ENCODE assay signal across 9 mouse cellular contexts in the genomic region with DNA sequence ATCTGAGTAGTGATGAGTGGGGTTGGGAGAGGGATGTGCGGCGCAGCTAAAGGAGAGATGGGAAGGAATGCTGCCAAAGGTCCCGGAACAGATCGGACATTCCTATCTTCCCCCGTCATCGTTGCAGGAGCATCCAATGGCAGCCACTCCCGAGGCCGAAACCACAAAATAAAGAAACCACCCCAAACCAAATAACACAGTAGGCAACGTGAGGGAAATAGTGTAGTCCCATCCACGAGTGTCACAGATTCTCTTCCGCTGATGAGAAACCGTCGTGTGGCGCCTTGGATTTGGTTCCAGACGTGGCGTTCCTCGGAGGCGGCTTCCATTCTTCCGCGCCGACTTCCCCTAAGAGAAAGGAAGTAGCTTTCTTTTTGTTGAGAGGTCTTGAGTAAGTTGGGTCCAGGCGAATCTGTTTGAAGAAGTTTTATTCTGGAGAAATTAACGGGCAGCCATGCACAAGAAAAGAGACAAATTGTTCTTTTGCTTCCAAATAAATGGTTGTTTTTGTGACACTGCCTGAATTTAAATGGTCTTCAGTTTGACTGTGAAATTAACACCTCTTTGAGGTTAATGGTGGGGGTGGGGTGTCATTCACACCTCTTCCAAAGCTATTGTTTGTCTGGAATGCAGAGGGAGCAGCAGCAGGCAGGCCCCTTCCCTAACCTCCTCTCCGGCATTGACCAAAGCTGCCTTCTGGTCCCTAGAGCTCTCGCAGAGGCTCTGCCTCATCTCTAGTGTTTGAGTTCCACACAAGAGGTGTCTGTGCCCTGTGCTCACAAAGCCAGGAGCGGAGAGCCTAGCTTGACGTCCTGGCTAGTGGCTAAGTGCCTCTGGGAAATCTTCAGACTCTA.
DNase-seq lines count a peak whose midpoint lies in the region; ATAC-seq and TF ChIP-seq lines count a peak whose summit lies in the region.
"Had no signal": no experiment of that assay in that cellular context is flagged by ENCODE, and none has a peak within 500 bp of the region (broad histone marks: within the 10 kb centered on the region; RNA-seq: fewer than 3 reads in every experiment).

No protein-coding gene starts in this region.

- peak; percentile 21 for DNase-seq in adrenal gland, postnatal 14 days
- no peak for DNase-seq in adrenal gland, adult 18-20 months (ENCODE audit: low spot score in 2 of 2)
- DNase-seq in forebrain, embryonic 14.5 days (ENCODE audit: low spot score) = peak; percentile 41
- DNase-seq in B cell, adult 2 months = no peak

- 4% methylated on average over 27 of the region's 27 CpGs for WGBS in forebrain, embryonic 14.5 days
- 6% methylated on average over 27 of the region's 27 CpGs for WGBS in midbrain, embryonic 16.5 days

- peaks cover 3% of the 10 kb centered on the region; the same call in 1 of the 2 replicates for H3K36me3 ChIP-seq in E14TG2a.4 (ENCODE audit: insufficient read depth, low read length)
- H3K36me3 ChIP-seq in forebrain, embryonic 14.5 days (ENCODE audit: control insufficient read depth, insufficient read depth, low read length) = no peaks in the 10 kb centered on the region
- no peaks in the 10 kb centered on the region for H3K36me3 ChIP-seq in midbrain, embryonic 16.5 days (ENCODE audit: control insufficient read depth, insufficient read depth, low read length)

- no peak overlapping the region for H3K27ac ChIP-seq in forebrain, embryonic 14.5 days (ENCODE audit: low read depth, low read length)
- H3K27ac ChIP-seq in midbrain, embryonic 16.5 days (ENCODE audit: low read length) = no peak overlapping the region

- peak overlapping the region; percentile 48 for H3K4me3 ChIP-seq in E14TG2a.4 (replicated peaks; ENCODE audit: low read length)
- H3K4me3 ChIP-seq in forebrain, embryonic 14.5 days (ENCODE audit: low read depth, low read length) = peak overlapping the region; percentile 12
- peak overlapping the region; percentile 28 for H3K4me3 ChIP-seq in midbrain, embryonic 16.5 days (ENCODE audit: low read depth, low read length)

- peaks cover 58% of the 10 kb centered on the region for H3K4me1 ChIP-seq in E14TG2a.4 (replicated peaks; ENCODE audit: low read depth, low read length)
- H3K4me1 ChIP-seq in forebrain, embryonic 14.5 days (ENCODE audit: control insufficient read depth, insufficient read depth, low read length) = no peaks in the 10 kb centered on the region
- H3K4me1 ChIP-seq in midbrain, embryonic 16.5 days (ENCODE audit: control insufficient read depth, insufficient read depth, low read length) = peaks cover 6% of the 10 kb centered on the region; the same call in 1 of the 2 replicates

- H3K9me3 ChIP-seq in E14TG2a.4 (ENCODE audit: low read length) = no peaks in the 10 kb centered on the region
- H3K9me3 ChIP-seq in forebrain, embryonic 14.5 days (replicated peaks; ENCODE audit: control insufficient read depth, low read length) = no peaks in the 10 kb centered on the region
- H3K9me3 ChIP-seq in midbrain, embryonic 16.5 days (replicated peaks; ENCODE audit: control insufficient read depth, low read length, poor library complexity, severe bottlenecking) = no peaks in the 10 kb centered on the region

- H3K27me3 ChIP-seq in E14TG2a.4 (ENCODE audit: insufficient read depth, low read length) = peaks cover 57% of the 10 kb centered on the region
- no peaks in the 10 kb centered on the region; the same call in 1 of the 2 replicates for H3K27me3 ChIP-seq in forebrain, embryonic 14.5 days (replicated peaks; ENCODE audit: control insufficient read depth, insufficient read depth, low read length)
- H3K27me3 ChIP-seq in midbrain, embryonic 16.5 days (ENCODE audit: control insufficient read depth, insufficient read depth, low read depth, low read length) = peaks cover 12% of the 10 kb centered on the region; the same call in 1 of the 2 replicates
- H3K27me3 ChIP-seq: CH12.LX had no signal

- peak; percentile 57; the same call in 1 of the 2 replicates for ATAC-seq in forebrain, embryonic 14.5 days
- peak; percentile 30 for ATAC-seq in inflammation-experienced regulatory T-cells, adult 6 months
- no peak for ATAC-seq in midbrain, embryonic 16.5 days
- no peak for ATAC-seq in erythroblast, adult 5-6 weeks (replicated peaks; ENCODE audit: low FRiP score, poor library complexity, severe bottlenecking)

- H3K9ac ChIP-seq in forebrain, embryonic 14.5 days (ENCODE audit: low read length) = no peak overlapping the region
- no peak overlapping the region for H3K9ac ChIP-seq in midbrain, embryonic 16.5 days (ENCODE audit: low read depth, low read length)

- peak overlapping the region; percentile 41 for H3K4me2 ChIP-seq in forebrain, embryonic 14.5 days (ENCODE audit: low read length)
- peak overlapping the region; percentile 51 for H3K4me2 ChIP-seq in midbrain, embryonic 16.5 days (ENCODE audit: low read length)

- TF ChIP-seq CTCF in E14TG2a.4 (conservative IDR thresholded peaks at IDR 0.05; ENCODE audit: low read length) = no peak

Comparison
In these comparisons a context has a peak if more than half of its experiments do, and no peak if none do; other contexts are left out.
1. DNase-seq: peak in adrenal gland, postnatal 14 days (single experiment) and forebrain, embryonic 14.5 days (single experiment); none in adrenal gland, adult 18-20 months (0 of 2) and B cell, adult 2 months (0 of 2).
2. ATAC-seq: peak in forebrain, embryonic 14.5 days (single experiment) and inflammation-experienced regulatory T-cells, adult 6 months (single experiment); none in midbrain, embryonic 16.5 days (single experiment) and erythroblast, adult 5-6 weeks (single experiment).
3. Peak in every context shown above with its lines, with median percentiles within 50 percentile points of each other: H3K4me3 ChIP-seq.